Mouse (Mus musculus): ENCODE results near the gene Tmem206.

DNA sequence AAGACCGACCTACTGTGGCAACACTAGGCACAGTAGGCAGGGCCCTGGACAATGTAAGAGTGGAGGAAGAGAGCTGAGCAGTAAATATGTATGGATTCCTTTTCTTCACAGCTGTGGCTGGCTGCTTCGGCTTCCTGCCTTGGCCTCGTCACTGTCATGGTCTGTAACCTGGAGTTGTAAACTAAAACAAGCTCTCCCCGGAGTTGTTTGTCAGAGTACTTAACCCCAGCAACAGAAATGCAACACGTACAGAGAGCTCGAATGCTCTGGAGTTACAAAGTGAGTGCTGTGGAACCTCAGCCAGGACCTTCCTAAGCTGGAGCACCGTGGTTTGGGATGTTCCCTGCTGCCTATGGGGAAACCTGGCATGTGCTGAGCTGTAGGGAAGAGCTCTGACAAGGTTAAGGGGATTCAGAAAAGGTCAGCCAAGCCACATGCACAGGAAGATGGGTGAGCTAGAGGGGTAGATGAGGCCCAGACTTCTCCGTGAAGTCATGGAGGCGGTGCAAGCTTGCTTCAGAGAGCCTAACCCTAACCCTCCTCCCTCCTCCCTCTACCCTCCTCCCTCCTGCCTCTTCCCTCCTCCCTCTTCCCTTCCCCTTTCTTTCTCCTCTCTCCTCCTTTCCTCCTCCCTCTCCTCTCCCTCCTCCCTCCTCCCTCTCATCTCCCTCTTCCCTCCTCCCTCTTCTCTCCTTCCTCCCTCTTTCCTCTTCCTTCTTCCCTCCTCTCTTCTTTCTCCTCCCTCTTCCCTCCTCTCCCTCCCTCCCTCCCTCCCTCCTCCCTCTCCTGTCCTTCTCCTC, 31.5 kb upstream of the Tmem206 start:
- TF ChIP-seq CTCF (IDR thresholded peaks at IDR 0.05; ENCODE audit: control insufficient read depth, insufficient read depth, insufficient replicate concordance, low read depth, low read length), result no peak
- no peak for TF ChIP-seq POLR2A (IDR thresholded peaks at IDR 0.05; ENCODE audit: control insufficient read depth, low read depth, low read length)
